Mouse (Mus musculus): ENCODE measurements around the gene Fcamr. TPM values are rescaled to one million over a fixed set of nuclear protein-coding genes. Genes with fewer than 3 reads are reported as not detected.
A peak's percentile ranks its signal among the peaks of the same experiment; 100 is the strongest.

Fcamr gene
- polyA plus RNA-seq, 1 experiment from 2014 or later = not detected

GRCm38 (mm10) chr1:130832230-130833149, 31.8 kb downstream of the Fcamr start:
- peaks cover 11% of the 10 kb centered on the region; the same call in 1 of the 2 replicates for H3K4me1 ChIP-seq (replicated peaks)
- H3K27ac ChIP-seq = no peak overlapping the region
- H3K4me2 ChIP-seq = no peak overlapping the region
- H3K36me3 ChIP-seq = no peaks in the 10 kb centered on the region
- ATAC-seq (ENCODE audit: low read depth) (no peak), DNase-seq (no peak)
- H3K27me3 ChIP-seq = no peaks in the 10 kb centered on the region
- no peak overlapping the region for H3K9ac ChIP-seq
- WGBS (ENCODE audit: insufficient replicate concordance) = 56% methylated on average over 5 of the region's 5 CpGs
- H3K9me3 ChIP-seq (replicated peaks) = no peaks in the 10 kb centered on the region
- no peak overlapping the region for H3K4me3 ChIP-seq (replicated peaks)

- 61% methylated on average over 6 of the region's 6 CpGs for WGBS (ENCODE audit: insufficient replicate concordance)
- Histone ChIP-seq H3K4me3 (replicated peaks) (no peak overlapping the region), H3K9ac (no peak overlapping the region), H3K36me3 (no peaks in the 10 kb centered on the region), H3K4me2 (no peak overlapping the region), H3K27ac (no peak overlapping the region), H3K27me3 (no peaks in the 10 kb centered on the region), H3K4me1 (replicated peaks) (peaks cover 6% of the 10 kb centered on the region; the same call in 1 of the 2 replicates), H3K9me3 (replicated peaks) (no peaks in the 10 kb centered on the region)
- ATAC-seq (ENCODE audit: low read depth) (no peak), DNase-seq (no peak)
These were observed 34.6 kb downstream of the Fcamr start for GRCm38 (mm10) chr1:130835161-130835936.

- no peak overlapping the region for H3K4me2 ChIP-seq
- 33% methylated on average over 6 of the region's 6 CpGs for WGBS (ENCODE audit: insufficient replicate concordance)
- no peak overlapping the region for H3K9ac ChIP-seq
- no peaks in the 10 kb centered on the region for H3K9me3 ChIP-seq (replicated peaks)
- no peaks in the 10 kb centered on the region for H3K4me1 ChIP-seq (replicated peaks)
- H3K27ac ChIP-seq = no peak overlapping the region
- no peaks in the 10 kb centered on the region for H3K27me3 ChIP-seq
- DNase-seq (no peak), ATAC-seq (ENCODE audit: low read depth) (no peak)
- H3K36me3 ChIP-seq = no peaks in the 10 kb centered on the region
- no peak overlapping the region for H3K4me3 ChIP-seq (replicated peaks)
These were observed 37.6 kb downstream of the Fcamr start for GRCm38 (mm10) chr1:130838288-130838687.

GRCm38 (mm10) chr1:130840599-130841379, 40.1 kb downstream of the Fcamr start:
- Histone ChIP-seq H3K4me3 (replicated peaks) (no peak overlapping the region), H3K9ac (no peak overlapping the region), H3K4me1 (replicated peaks) (no peaks in the 10 kb centered on the region), H3K36me3 (no peaks in the 10 kb centered on the region), H3K27ac (peak overlapping the region; percentile 60), H3K27me3 (no peaks in the 10 kb centered on the region), H3K4me2 (no peak overlapping the region), H3K9me3 (replicated peaks) (no peaks in the 10 kb centered on the region)
- DNase-seq = no peak
- 50% methylated on average over 8 of the region's 8 CpGs for WGBS (ENCODE audit: insufficient replicate concordance)
- peak; percentile 39; the same call in 1 of the 2 replicates for ATAC-seq (ENCODE audit: low read depth)

- 75% methylated on average over 7 of the region's 7 CpGs for WGBS (ENCODE audit: insufficient replicate concordance)
- Histone ChIP-seq H3K36me3 (no peaks in the 10 kb centered on the region), H3K4me2 (no peak overlapping the region), H3K27ac (no peak overlapping the region), H3K4me1 (replicated peaks) (no peaks in the 10 kb centered on the region), H3K27me3 (no peaks in the 10 kb centered on the region), H3K4me3 (replicated peaks) (no peak overlapping the region), H3K9ac (no peak overlapping the region), H3K9me3 (replicated peaks) (no peaks in the 10 kb centered on the region)
- ATAC-seq (ENCODE audit: low read depth) (no peak), DNase-seq (no peak)
These were observed 40.9 kb downstream of the Fcamr start for GRCm38 (mm10) chr1:130841621-130842020.

GRCm38 (mm10) chr1:130844516-130844915, 43.8 kb downstream of the Fcamr start:
- no peak overlapping the region for H3K9ac ChIP-seq
- no peaks in the 10 kb centered on the region for H3K27me3 ChIP-seq
- DNase-seq = no peak
- H3K9me3 ChIP-seq (replicated peaks) = no peaks in the 10 kb centered on the region
- no peak overlapping the region for H3K4me3 ChIP-seq (replicated peaks)
- H3K4me2 ChIP-seq = no peak overlapping the region
- ATAC-seq (ENCODE audit: low read depth) = no peak
- H3K4me1 ChIP-seq (replicated peaks) = no peaks in the 10 kb centered on the region
- no peak overlapping the region for H3K27ac ChIP-seq
- H3K36me3 ChIP-seq = no peaks in the 10 kb centered on the region
- 68% methylated on average over 7 of the region's 7 CpGs for WGBS (ENCODE audit: insufficient replicate concordance)

GRCm38 (mm10) chr1:130849530-130850214, 49.0 kb downstream of the Fcamr start:
- Histone ChIP-seq H3K4me3 (replicated peaks) (no peak overlapping the region), H3K4me1 (replicated peaks) (no peaks in the 10 kb centered on the region), H3K9me3 (replicated peaks) (no peaks in the 10 kb centered on the region), H3K4me2 (no peak overlapping the region), H3K27ac (no peak overlapping the region), H3K9ac (no peak overlapping the region), H3K36me3 (no peaks in the 10 kb centered on the region), H3K27me3 (no peaks in the 10 kb centered on the region)
- ATAC-seq (ENCODE audit: low read depth) = no peak
- DNase-seq = no peak
- WGBS (ENCODE audit: insufficient replicate concordance) = 69% methylated on average over 10 of the region's 10 CpGs

- Histone ChIP-seq H3K36me3 (no peaks in the 10 kb centered on the region), H3K4me3 (replicated peaks) (no peak overlapping the region), H3K9ac (no peak overlapping the region), H3K9me3 (replicated peaks) (no peaks in the 10 kb centered on the region), H3K27ac (no peak overlapping the region), H3K4me1 (replicated peaks) (no peaks in the 10 kb centered on the region), H3K4me2 (no peak overlapping the region), H3K27me3 (no peaks in the 10 kb centered on the region)
- 47% methylated on average over 5 of the region's 5 CpGs for WGBS (ENCODE audit: insufficient replicate concordance)
- ATAC-seq (ENCODE audit: low read depth) = no peak
- DNase-seq = no peak
These were observed 49.7 kb downstream of the Fcamr start for GRCm38 (mm10) chr1:130850405-130850804.

- H3K27ac ChIP-seq = no peak overlapping the region
These were observed 54.1 kb downstream of the Fcamr start for GRCm38 (mm10) chr1:130854819-130855218.

GRCm38 (mm10) chr1:130855723-130856122, 55.0 kb downstream of the Fcamr start:
- H3K27me3 ChIP-seq = no peaks in the 10 kb centered on the region
- no peaks in the 10 kb centered on the region for H3K4me1 ChIP-seq (replicated peaks)
- H3K9ac ChIP-seq = no peak overlapping the region
- 60% methylated on average over 2 of the region's 2 CpGs for WGBS (ENCODE audit: insufficient replicate concordance)
- H3K4me2 ChIP-seq = no peak overlapping the region
- H3K36me3 ChIP-seq = no peaks in the 10 kb centered on the region
- H3K27ac ChIP-seq = no peak overlapping the region
- no peak overlapping the region for H3K4me3 ChIP-seq (replicated peaks)
- DNase-seq (no peak), ATAC-seq (ENCODE audit: low read depth) (no peak)
- H3K9me3 ChIP-seq (replicated peaks) = no peaks in the 10 kb centered on the region

More at GRCm38 (mm10) chr1:130854819-130855218, 54.1 kb downstream of the Fcamr start:
- no peak for ATAC-seq (ENCODE audit: low read depth)
- no peak overlapping the region for H3K4me3 ChIP-seq (replicated peaks)
- no peaks in the 10 kb centered on the region for H3K9me3 ChIP-seq (replicated peaks)
- H3K27me3 ChIP-seq = no peaks in the 10 kb centered on the region
- H3K9ac ChIP-seq = no peak overlapping the region
- no peak for DNase-seq
- H3K36me3 ChIP-seq = no peaks in the 10 kb centered on the region
- 67% methylated on average over 9 of the region's 9 CpGs for WGBS (ENCODE audit: insufficient replicate concordance)
- no peak overlapping the region for H3K4me2 ChIP-seq
- H3K4me1 ChIP-seq (replicated peaks) = no peaks in the 10 kb centered on the region
